Mouse (Mus musculus) c-Kit-positive CD71-positive TER-119-negative erythroid progenitor cells, embryonic 14.5 days (primary cell): Measurements from ENCODE around the gene Jph3.

Source experiments
- DNase-seq: peaks from one replicate; pipeline ENCODE4 v3.0.0-alpha.2; 2013; ENCODE audit warnings: low read depth

Jph3 gene

GRCm38 (mm10) chr8:121786542-121786941, 57.1 kb downstream of the Jph3 start:
- DNase-seq, result no peak

GRCm38 (mm10) chr8:121788786-121789185, 59.4 kb downstream of the Jph3 start:
- DNase-seq, result no peak

DNA sequence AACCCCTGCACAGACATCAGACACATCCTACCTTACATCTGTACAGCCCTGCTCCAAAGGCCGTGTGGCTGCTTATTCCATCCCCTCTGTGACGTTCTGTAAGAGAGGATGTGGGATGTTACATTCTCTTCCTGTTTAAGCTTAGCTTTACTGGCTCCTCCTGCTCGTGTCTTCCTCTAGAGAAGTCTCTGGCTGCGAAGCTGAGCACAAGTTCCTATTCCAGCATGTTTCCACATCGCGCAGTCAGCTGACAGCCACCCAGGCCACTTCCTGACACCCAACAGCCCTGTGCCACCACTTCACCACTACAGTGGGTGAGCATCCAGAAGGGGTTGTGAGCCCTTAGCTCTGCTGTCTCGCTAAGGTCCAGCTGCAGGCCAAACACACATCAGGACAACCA, 62.7 kb downstream of the Jph3 start:
- no peak for DNase-seq

DNA sequence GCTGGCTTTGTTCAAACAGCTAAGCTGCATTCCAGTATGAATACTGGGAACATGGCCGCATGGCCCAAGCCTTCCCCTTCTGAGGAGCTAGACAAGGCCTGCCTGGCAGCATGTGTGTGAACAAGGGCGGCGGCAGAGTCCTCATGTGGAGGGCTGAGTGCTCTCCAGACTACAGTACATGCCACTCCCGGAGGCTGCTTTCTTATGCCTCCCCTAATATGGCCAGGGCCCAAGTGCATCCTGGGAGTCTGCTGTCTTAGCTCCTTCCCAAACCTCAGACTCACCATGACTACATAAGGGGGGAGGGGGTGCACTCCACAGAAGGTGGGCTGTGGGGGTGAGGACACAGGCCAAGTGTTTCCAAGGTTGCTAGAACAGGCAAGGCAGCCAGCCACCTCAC, 63.2 kb downstream of the Jph3 start:
- no peak for DNase-seq

DNA sequence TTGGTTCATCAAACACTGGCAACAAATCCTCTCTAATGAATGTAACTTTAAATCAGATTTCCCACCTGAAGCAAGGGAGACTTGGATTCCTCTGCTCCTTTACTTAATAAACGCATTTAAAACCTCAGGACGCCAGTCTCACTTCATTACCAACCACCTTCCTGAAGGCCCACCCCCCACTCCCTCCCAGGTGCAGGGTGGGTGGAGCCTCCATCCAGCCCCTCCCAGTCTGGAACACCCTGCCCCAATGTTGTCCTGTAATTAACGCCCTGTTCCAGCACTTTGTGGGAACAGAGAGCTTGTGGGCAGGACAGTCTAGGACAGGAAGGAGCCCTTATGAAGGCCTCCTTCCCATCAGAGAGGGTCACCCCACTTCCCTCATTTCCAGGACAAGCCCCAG, 64.7 kb downstream of the Jph3 start:
- DNase-seq, result no peak

DNA sequence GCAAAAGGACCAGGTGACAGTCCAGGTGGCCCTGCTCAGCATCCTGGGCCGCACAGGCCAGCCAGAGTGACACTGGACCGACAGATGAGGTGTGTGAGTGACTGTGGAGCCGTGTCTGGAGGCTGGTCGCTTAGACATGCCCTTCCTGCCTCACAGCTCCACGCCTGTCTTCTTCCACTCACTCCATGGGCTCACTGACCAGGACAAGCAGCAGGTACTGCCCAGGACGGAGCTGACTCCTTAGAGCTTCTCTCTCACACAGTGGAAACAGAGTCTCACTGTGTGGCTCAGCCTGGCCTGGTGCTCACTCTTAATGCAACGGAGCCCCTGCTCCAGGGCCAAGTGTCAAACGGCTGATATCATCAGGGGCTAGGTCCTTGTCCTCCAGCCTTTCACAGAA, 66.0 kb downstream of the Jph3 start:
- no peak for DNase-seq

GRCm38 (mm10) chr8:121796406-121796805, 67.0 kb downstream of the Jph3 start:
- no peak for DNase-seq

GRCm38 (mm10) chr8:121798401-121798800, 69.0 kb downstream of the Jph3 start:
- no peak for DNase-seq

GRCm38 (mm10) chr8:121804829-121805228, 75.4 kb downstream of the Jph3 start:
- no peak for DNase-seq

GRCm38 (mm10) chr8:121806126-121806525, 76.7 kb downstream of the Jph3 start:
- no peak for DNase-seq

GRCm38 (mm10) chr8:121808032-121808431, 78.6 kb downstream of the Jph3 start:
- DNase-seq, result no peak

GRCm38 (mm10) chr8:121809524-121810155, 80.2 kb downstream of the Jph3 start:
- no peak for DNase-seq

GRCm38 (mm10) chr8:121811502-121811901, 82.1 kb downstream of the Jph3 start:
- DNase-seq, result no peak

DNA sequence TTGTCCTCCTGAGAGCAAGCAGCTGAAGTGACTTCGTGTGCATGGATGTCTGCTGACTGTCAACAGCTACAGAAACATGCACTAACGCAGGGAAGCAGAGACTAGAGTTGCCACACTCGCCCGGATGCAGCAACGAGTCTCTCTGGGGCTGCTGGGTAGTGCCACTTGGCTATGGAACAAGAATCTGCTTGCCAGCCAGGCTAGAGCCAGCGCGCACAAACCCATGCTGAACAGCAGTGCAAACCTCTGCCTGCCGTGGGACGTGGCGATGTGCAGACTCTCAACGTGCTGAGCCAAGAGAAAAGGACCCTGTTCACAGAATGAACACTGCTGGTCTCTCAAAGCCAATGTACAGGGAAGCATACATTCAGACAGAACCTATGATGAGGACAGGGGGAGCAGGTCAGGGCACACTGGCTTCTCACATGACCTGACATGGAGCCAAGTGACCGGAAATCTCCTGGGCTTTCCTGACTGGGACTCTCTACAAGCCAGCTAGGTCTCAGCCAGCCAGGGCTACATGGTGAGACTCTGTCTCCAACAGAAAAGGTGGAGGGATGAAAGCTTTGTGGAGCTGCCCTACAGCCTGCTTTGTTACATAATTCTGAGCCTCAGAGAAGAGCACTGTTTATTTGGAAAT, 82.6 kb downstream of the Jph3 start:
- no peak for DNase-seq

DNA sequence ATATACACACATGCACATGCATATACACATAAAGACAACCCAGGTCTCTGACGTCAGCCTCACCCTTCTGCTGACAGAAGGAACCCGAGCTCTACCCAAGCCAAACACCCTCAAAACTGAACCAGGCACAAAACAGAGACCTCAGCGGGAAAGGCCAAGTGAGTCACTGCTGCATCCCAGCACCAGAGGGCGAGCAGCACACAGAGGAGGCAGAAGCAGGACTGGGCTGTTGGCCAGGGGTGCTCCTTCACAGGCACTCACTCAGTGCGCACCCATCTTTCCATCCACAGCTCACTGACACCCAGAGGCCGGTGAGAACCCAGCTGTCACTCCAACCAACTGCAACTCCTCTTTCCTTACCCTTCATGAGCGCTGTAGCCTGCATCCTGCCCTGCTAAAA, 88.8 kb downstream of the Jph3 start:
- DNase-seq, result no peak

DNA sequence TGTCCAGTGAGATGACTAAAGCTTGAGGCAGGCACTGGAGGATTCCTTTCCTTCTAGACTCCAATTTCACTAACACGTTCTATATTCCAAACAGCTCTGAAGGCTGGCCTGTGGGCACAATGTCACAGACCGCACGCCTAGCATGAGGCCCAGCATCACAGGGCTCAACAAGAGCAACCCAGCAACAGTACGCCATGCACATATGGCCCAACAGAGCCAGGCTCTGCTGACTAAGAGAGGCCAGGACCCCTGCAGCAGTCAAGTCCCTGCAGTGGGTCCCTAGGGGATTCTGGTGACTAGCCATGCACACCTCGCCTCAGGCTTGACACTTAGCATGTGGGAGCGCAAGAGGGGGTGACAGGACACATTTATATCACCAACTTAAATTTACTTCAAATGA, 91.4 kb downstream of the Jph3 start:
- no peak for DNase-seq

DNA sequence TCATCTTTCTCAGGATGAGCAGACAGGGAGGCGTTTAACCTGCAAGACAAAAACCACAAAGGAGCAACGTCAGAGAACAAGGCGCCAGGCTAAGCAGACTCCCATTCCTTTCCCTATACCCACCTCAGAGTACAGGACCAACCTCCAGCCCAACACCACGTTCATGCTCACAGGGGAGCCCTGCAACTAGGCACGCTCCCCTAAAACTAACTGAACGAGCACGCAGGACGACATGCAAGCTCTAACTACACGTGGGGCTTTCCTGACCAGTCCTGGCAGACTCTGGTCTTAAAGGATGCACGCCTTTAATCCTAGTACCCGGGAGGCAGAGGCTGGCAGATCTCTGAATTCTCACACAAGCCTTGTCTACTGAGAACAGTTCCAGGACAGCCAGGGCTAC, 91.9 kb downstream of the Jph3 start:
- DNase-seq, result no peak

DNA sequence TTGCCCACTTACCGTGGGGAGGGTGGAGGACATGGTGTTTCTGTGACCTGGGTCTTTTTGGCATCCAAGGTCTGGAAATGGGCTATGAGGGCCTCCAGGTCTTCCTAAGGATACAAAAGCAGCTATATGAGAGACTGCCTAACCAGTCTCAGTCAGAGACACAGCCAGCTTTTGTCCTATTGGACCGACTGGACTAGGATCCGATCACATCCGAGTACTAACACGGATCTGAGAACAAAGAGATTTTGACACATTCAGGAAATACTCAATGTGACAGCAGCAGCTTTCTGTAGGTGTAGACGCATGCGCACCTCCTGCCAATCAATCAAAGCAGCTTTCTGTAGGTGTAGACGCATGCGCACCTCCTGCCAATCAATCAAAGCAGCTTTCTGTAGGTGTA, 92.3 kb downstream of the Jph3 start:
- DNase-seq, result no peak

DNA sequence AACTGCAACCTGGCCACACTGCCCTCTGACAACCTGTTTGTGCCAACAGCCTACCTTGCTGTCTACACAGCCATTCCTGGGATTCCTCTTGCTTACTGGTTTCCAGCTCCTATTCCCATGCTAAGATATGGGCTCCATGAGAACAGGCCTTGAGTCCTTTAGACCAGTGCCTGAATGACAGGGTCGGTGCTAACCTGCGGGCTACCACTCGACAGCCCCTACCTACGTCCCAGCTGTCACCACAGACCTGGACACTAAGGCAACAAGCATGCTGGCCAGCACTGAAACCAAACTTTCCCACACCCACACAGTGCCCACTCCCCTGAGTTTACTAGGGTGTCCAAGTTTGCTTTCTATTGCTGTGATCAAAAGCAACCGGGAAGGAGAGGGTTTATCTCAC, 98.3 kb downstream of the Jph3 start:
- DNase-seq, result no peak

DNA sequence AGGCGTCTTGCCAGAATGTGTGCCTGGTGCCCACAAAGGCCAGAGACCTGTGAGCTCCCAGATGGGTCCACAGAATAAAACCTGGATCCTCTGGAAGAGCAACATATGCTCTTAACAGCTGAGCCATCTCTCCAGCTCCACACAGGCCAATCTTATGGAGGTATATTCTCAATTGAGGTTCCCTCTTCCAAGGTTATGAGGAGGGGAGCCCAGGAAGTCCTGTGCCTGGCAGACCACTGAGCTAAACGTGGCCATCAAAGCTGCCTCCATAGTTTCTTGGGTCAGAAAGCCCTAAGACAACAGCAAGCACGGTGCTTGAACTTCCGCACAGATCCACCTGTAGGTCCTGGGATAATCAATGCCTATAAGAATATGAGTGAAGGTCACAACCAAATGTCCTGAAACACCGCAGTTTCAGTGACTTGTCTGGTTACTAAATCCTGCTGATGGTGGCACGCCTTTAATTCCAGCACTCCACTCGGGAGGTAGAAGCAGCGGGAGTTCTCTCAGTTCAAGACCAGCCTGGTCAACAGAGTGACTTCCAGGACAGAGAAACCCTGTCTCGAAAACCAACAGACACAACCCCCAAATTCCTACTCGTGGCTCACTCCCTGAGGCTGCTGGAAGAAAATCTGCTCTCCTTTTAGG, 99.1 kb downstream of the Jph3 start:
- DNase-seq, result no peak

- peak; percentile 91 for DNase-seq
Observed at GRCm38 (mm10) chr8:121829048-121829776, 99.8 kb downstream of the Jph3 start, which contains the start of gene Klhdc4. Gene Klhdc4 (minus strand): TSS chr8:121829569.

- no peak for DNase-seq
Observed at GRCm38 (mm10) chr8:121829777-121830362, 100.4 kb downstream of the Jph3 start.

- DNase-seq, result no peak
Observed at GRCm38 (mm10) chr8:121832061-121832460, 102.6 kb downstream of the Jph3 start.
